Mouse (Mus musculus) spleen, adult 2 months (tissue): ENCODE measurements around the gene Samd13. TPM values are rescaled to one million over a fixed set of nuclear protein-coding genes. Genes with fewer than 3 reads are reported as not detected.

Source experiments
- DNase-seq, 2 experiments: peaks; one replicate each; pipeline versions ENCODE4 v3.0.0 to v3.0.0-alpha.2; 2012 to 2021; ENCODE audit warnings: low spot score in 2 of 2, low read depth in 1 of 2
- H3K27ac ChIP-seq: fragments of 200-500 bp; 2 replicates; pipeline ENCODE4 v1.5.1; 2012; ENCODE audit warnings: low read length, inconsistent platforms; ENCODE audit not compliant: insufficient read depth
- H3K27me3 ChIP-seq: fragments of 200-500 bp; 2 replicates; pipeline ENCODE4 v1.6.1; 2012; ENCODE audit warnings: mild to moderate bottlenecking, moderate library complexity, low read length, inconsistent platforms; ENCODE audit not compliant: control insufficient read depth, insufficient read depth
- H3K36me3 ChIP-seq: fragments of 200-500 bp; 2 replicates; pipeline ENCODE4 v1.6.1; 2012; ENCODE audit warnings: mild to moderate bottlenecking, low read length, inconsistent platforms; ENCODE audit not compliant: control insufficient read depth, insufficient read depth
- H3K4me1 ChIP-seq: fragments of 200-500 bp; 2 replicates; pipeline ENCODE4 v1.6.1; 2011; ENCODE audit warnings: inconsistent platforms; ENCODE audit not compliant: control insufficient read depth, insufficient read depth, insufficient read length
- H3K4me3 ChIP-seq: fragments of 200-500 bp; 2 replicates; pipeline ENCODE4 v1.5.1; 2011; ENCODE audit warnings: mild to moderate bottlenecking, inconsistent platforms; ENCODE audit not compliant: insufficient read depth, insufficient read length; ENCODE audit errors: extremely low read depth
- CTCF ChIP-seq: fragments of 200-500 bp; IDR thresholded peaks from 2 replicates; pipeline ENCODE4 v1.5.1; 2011; ENCODE audit warnings: mild to moderate bottlenecking, inconsistent platforms; ENCODE audit not compliant: insufficient read depth, insufficient read length, insufficient replicate concordance; ENCODE audit errors: extremely low read depth
- POLR2A ChIP-seq: fragments of 200-500 bp; IDR thresholded peaks from 2 replicates; pipeline ENCODE4 v1.6.1; 2011; ENCODE audit warnings: low read depth, low read length, inconsistent platforms
- WGBS: fragments of 180-500 bp; shearing (Covaris S2); methylation state at CpG from one replicate; pipeline ENCODE4 v1.1.7; 2018; 5-methylcytosine and 5-hydroxymethylcytosine counted together
- polyA plus RNA-seq: library from polyadenylated mRNA; depleted of rRNA; stranded (reverse); fragments of >200 nt; gene quantifications from 2 replicates; pipeline ENCODE4 v1.2.3, GENCODE M21; 2012; rRNA removed

The Samd13 gene
- polyA plus RNA-seq = 0.05 TPM in 1 of 2 replicates, not detected in the other

- no peaks in the 10 kb centered on the region for H3K36me3 ChIP-seq
- peaks cover 2% of the 10 kb centered on the region for H3K4me1 ChIP-seq
- no peak for DNase-seq
- 6% methylated on average over 50 of the region's 50 CpGs for WGBS
- TF ChIP-seq CTCF (no peak), POLR2A (no peak)
- 0 out of 2 replicates have a peak, but pooled peaks cover 4% of the 10 kb centered on the region for H3K27me3 ChIP-seq
- H3K4me3 ChIP-seq = peak within 1 kb of the TSS; percentile 58
- no peak within 1 kb of the TSS for H3K27ac ChIP-seq
Observed at GRCm38 (mm10) chr3:146684811-146685675, at the start of gene Samd13. TSS of gene Samd13 (minus strand) at chr3:146685592.

GRCm38 (mm10) chr3:146731499-146731898 lies 46.1 kb upstream of the Samd13 start:
- DNase-seq = no peak
- 98% methylated on average over 11 of the region's 11 CpGs for WGBS
- Histone ChIP-seq H3K4me1 (no peaks in the 10 kb centered on the region), H3K27me3 (no peaks in the 10 kb centered on the region), H3K36me3 (peaks cover 42% of the 10 kb centered on the region), H3K27ac (no peak overlapping the region), H3K4me3 (no peak overlapping the region)
- TF ChIP-seq CTCF = no peak

GRCm38 (mm10) chr3:146723037-146723436 lies 37.6 kb upstream of the Samd13 start:
- Histone ChIP-seq H3K27me3 (no peaks in the 10 kb centered on the region), H3K27ac (no peak overlapping the region), H3K4me1 (no peaks in the 10 kb centered on the region), H3K4me3 (no peak overlapping the region), H3K36me3 (peaks cover 6% of the 10 kb centered on the region)
- 90% methylated on average over 3 of the region's 3 CpGs for WGBS
- no peak for DNase-seq
- TF ChIP-seq CTCF (no peak), POLR2A (no peak)

- Histone ChIP-seq H3K4me3 (no peak overlapping the region), H3K36me3 (no peaks in the 10 kb centered on the region), H3K4me1 (no peaks in the 10 kb centered on the region), H3K27ac (no peak overlapping the region), H3K27me3 (no peaks in the 10 kb centered on the region)
- 70% methylated on average over 4 of the region's 4 CpGs for WGBS
- no peak for DNase-seq
- no peak for TF ChIP-seq POLR2A
- TF ChIP-seq CTCF = no peak
Observed at GRCm38 (mm10) chr3:146719696-146720095, 34.3 kb upstream of the Samd13 start.

GRCm38 (mm10) chr3:146718251-146718650 lies 32.9 kb upstream of the Samd13 start:
- TF ChIP-seq POLR2A (no peak), CTCF (no peak)
- Histone ChIP-seq H3K27ac (no peak overlapping the region), H3K27me3 (no peaks in the 10 kb centered on the region), H3K4me3 (no peak overlapping the region), H3K4me1 (no peaks in the 10 kb centered on the region), H3K36me3 (no peaks in the 10 kb centered on the region)
- WGBS = 90% methylated on average over 5 of the region's 5 CpGs
- no peak for DNase-seq

- Histone ChIP-seq H3K27ac (no peak overlapping the region), H3K36me3 (no peaks in the 10 kb centered on the region), H3K27me3 (no peaks in the 10 kb centered on the region), H3K4me1 (no peaks in the 10 kb centered on the region), H3K4me3 (no peak overlapping the region)
- 79% methylated on average over 7 of the region's 7 CpGs for WGBS
- DNase-seq = no peak
- TF ChIP-seq POLR2A = no peak
- no peak for TF ChIP-seq CTCF
Observed at GRCm38 (mm10) chr3:146712305-146712704, 26.9 kb upstream of the Samd13 start.

- Histone ChIP-seq H3K4me1 (no peaks in the 10 kb centered on the region), H3K27me3 (no peaks in the 10 kb centered on the region), H3K36me3 (no peaks in the 10 kb centered on the region), H3K4me3 (no peak overlapping the region), H3K27ac (no peak overlapping the region)
- no peak for TF ChIP-seq CTCF
- no peak for TF ChIP-seq POLR2A
- no peak for DNase-seq
- WGBS = 8% methylated on average over 6 of the region's 6 CpGs
Observed at GRCm38 (mm10) chr3:146711559-146711958, 26.2 kb upstream of the Samd13 start.
